ENCODE assay signal across 8 mouse cellular contexts in genomic region chr13:31992409-31993201, GRCm38 (mm10).
DNase-seq lines count a peak whose midpoint lies in the region; ATAC-seq lines count a peak whose summit lies in the region.

No protein-coding gene starts in this region.

- no peaks in the 10 kb centered on the region for H3K36me3 ChIP-seq in kidney, embryonic 15.5 days
- H3K36me3 ChIP-seq in embryonic facial prominence, embryonic 11.5 days (replicated peaks; ENCODE audit: control insufficient read depth, insufficient read depth, low read depth, low read length): no peaks in the 10 kb centered on the region
- H3K36me3 ChIP-seq in hindbrain, embryonic 14.5 days (replicated peaks; ENCODE audit: control insufficient read depth, insufficient read depth): no peaks in the 10 kb centered on the region
- peaks cover 14% of the 10 kb centered on the region for H3K36me3 ChIP-seq in megakaryocyte, embryonic 14.5 days (replicated peaks; ENCODE audit: low read length)

- peak; percentile 90 for ATAC-seq in kidney, embryonic 15.5 days (replicated peaks; ENCODE audit: low FRiP score)
- ATAC-seq in embryonic facial prominence, embryonic 11.5 days (replicated peaks; ENCODE audit: insufficient number of reproducible peaks, low FRiP score, low TSS enrichment, low read depth): peak; percentile 88
- peak; percentile 59 for ATAC-seq in hindbrain, embryonic 14.5 days (ENCODE audit: low FRiP score)

- 0 out of 2 replicates have a peak overlapping the region, but pooled peaks have one; percentile 2 for H3K4me3 ChIP-seq in kidney, embryonic 15.5 days (replicated peaks)
- H3K4me3 ChIP-seq in embryonic facial prominence, embryonic 11.5 days (ENCODE audit: low read depth, low read length): no peak overlapping the region
- H3K4me3 ChIP-seq in hindbrain, embryonic 14.5 days (replicated peaks; ENCODE audit: low read length): no peak overlapping the region
- peak overlapping the region; percentile 65 for H3K4me3 ChIP-seq in megakaryocyte, embryonic 14.5 days (replicated peaks)

- intact Hi-C loops in left cerebral cortex, postnatal 14 days (cut with DNase I): no loop called here

- peak overlapping the region; percentile 67 for H3K27ac ChIP-seq in kidney, embryonic 15.5 days
- no peak overlapping the region for H3K27ac ChIP-seq in embryonic facial prominence, embryonic 11.5 days (replicated peaks; ENCODE audit: low read depth, low read length)
- no peak overlapping the region for H3K27ac ChIP-seq in hindbrain, embryonic 14.5 days

- H3K9ac ChIP-seq in kidney, embryonic 15.5 days: no peak overlapping the region
- H3K9ac ChIP-seq in embryonic facial prominence, embryonic 11.5 days (replicated peaks; ENCODE audit: low read length): no peak overlapping the region
- H3K9ac ChIP-seq in hindbrain, embryonic 14.5 days: no peak overlapping the region

- WGBS in kidney, embryonic 15.5 days: 28% methylated on average over 12 of the region's 12 CpGs
- 38% methylated on average over 12 of the region's 12 CpGs for WGBS in embryonic facial prominence, embryonic 11.5 days
- WGBS in hindbrain, embryonic 14.5 days: 59% methylated on average over 12 of the region's 12 CpGs

- DNase-seq in kidney, postnatal 14 days: no peak
- peak; percentile 67 for DNase-seq in embryonic facial prominence, embryonic 11.5 days (ENCODE audit: low spot score)
- no peak for DNase-seq in hindbrain, embryonic 14.5 days (ENCODE audit: low spot score)
- no peak for DNase-seq in cerebellum, adult 9-11 months
- no peak for DNase-seq in layer of hippocampus, postnatal 10 days (ENCODE audit: low spot score in 2 of 2)
- no peak for DNase-seq in left cerebral cortex, postnatal 14 days (ENCODE audit: low spot score in 2 of 2)

- no peaks in the 10 kb centered on the region for H3K9me3 ChIP-seq in kidney, embryonic 15.5 days (replicated peaks)
- no peaks in the 10 kb centered on the region for H3K9me3 ChIP-seq in embryonic facial prominence, embryonic 11.5 days (replicated peaks; ENCODE audit: control insufficient read depth, low read length)
- H3K9me3 ChIP-seq in hindbrain, embryonic 14.5 days (ENCODE audit: control insufficient read depth, low read length): 0 out of 2 replicates have a peak, but pooled peaks cover 7% of the 10 kb centered on the region
- peaks cover 12% of the 10 kb centered on the region for H3K9me3 ChIP-seq in megakaryocyte, embryonic 14.5 days

- peak overlapping the region; percentile 44 for H3K4me2 ChIP-seq in kidney, embryonic 15.5 days
- H3K4me2 ChIP-seq in embryonic facial prominence, embryonic 11.5 days (ENCODE audit: low read depth, low read length): no peak overlapping the region
- H3K4me2 ChIP-seq in hindbrain, embryonic 14.5 days (replicated peaks): 0 out of 2 replicates have a peak overlapping the region, but pooled peaks have one; percentile 17

- peaks cover 19% of the 10 kb centered on the region for H3K4me1 ChIP-seq in kidney, embryonic 15.5 days
- H3K4me1 ChIP-seq in embryonic facial prominence, embryonic 11.5 days (ENCODE audit: control insufficient read depth, insufficient read depth, low read length): no peaks in the 10 kb centered on the region
- no peaks in the 10 kb centered on the region for H3K4me1 ChIP-seq in hindbrain, embryonic 14.5 days (replicated peaks; ENCODE audit: control insufficient read depth, insufficient read depth, low read length)
- H3K4me1 ChIP-seq in megakaryocyte, embryonic 14.5 days: peaks cover 3% of the 10 kb centered on the region

- H3K27me3 ChIP-seq in kidney, embryonic 15.5 days: no peaks in the 10 kb centered on the region
- no peaks in the 10 kb centered on the region for H3K27me3 ChIP-seq in embryonic facial prominence, embryonic 11.5 days (ENCODE audit: control insufficient read depth, insufficient read depth, low read length)
- no peaks in the 10 kb centered on the region for H3K27me3 ChIP-seq in hindbrain, embryonic 14.5 days (ENCODE audit: control insufficient read depth, insufficient read depth, low read length)
- no peaks in the 10 kb centered on the region for H3K27me3 ChIP-seq in megakaryocyte, embryonic 14.5 days (replicated peaks)

Comparison
In these comparisons a context has a peak if more than half of its experiments do, and no peak if none do; other contexts are left out.
1. H3K4me3 ChIP-seq: peak in kidney, embryonic 15.5 days (single experiment) and megakaryocyte, embryonic 14.5 days (single experiment); none in embryonic facial prominence, embryonic 11.5 days (single experiment) and hindbrain, embryonic 14.5 days (single experiment).
2. Peak in every context shown above with its lines, with median percentiles within 50 percentile points of each other: ATAC-seq.